Mouse (Mus musculus) kidney, adult 2 months (tissue): Measurements from ENCODE around the gene Cd101.

Experiments
- CTCF ChIP-seq: fragments of 200-500 bp; conservative IDR thresholded peaks from 2 replicates; pipeline ENCODE4 v1.5.1; 2011; ENCODE audit warnings: low read depth, mild to moderate bottlenecking, control low read depth, low read length, moderate library complexity, mixed read lengths; ENCODE audit not compliant: insufficient read depth, insufficient read length
- POLR2A ChIP-seq: fragments of 200-500 bp; IDR thresholded peaks from one replicate; pipeline ENCODE4 v1.6.1; 2011; ENCODE audit warnings: low read depth, low read length, control low read depth

- TF ChIP-seq CTCF: no peak
- no peak for TF ChIP-seq POLR2A
These were observed 6.6 kb upstream of the Cd101 start for GRCm38 (mm10) chr3:101036001-101036400.
